Mouse (Mus musculus) neural tube, embryonic 12.5 days (tissue): ENCODE measurements at regions not wholly inside any gene's neighbourhood (a gene's known extent, or its start where the extent isn't known, plus 50 kb on each side); places are given as distances from the start of the nearest gene placed in this dataset.

Source experiments
- ATAC-seq: fragments of 200-750 bp; cut with Nextera tagmentation; 2 replicates; pipeline ENCODE4 v1.8.0; 2017; ENCODE audit warnings: low read depth, mild to moderate bottlenecking, moderate TSS enrichment, moderate library complexity; ENCODE audit not compliant: low FRiP score
- H3K27ac ChIP-seq: fragments of 300-500 bp; sonication (generic); 2 replicates; pipeline ENCODE4 v1.5.1; 2016
- H3K27me3 ChIP-seq: fragments of 300-500 bp; sonication (generic); replicated peaks from 2 replicates; pipeline ENCODE4 v1.6.1; 2016; ENCODE audit warnings: mild to moderate bottlenecking
- H3K36me3 ChIP-seq: fragments of 300-500 bp; sonication (generic); 2 replicates; pipeline ENCODE4 v1.6.1; 2016; ENCODE audit warnings: mild to moderate bottlenecking
- H3K4me1 ChIP-seq: fragments of 300-500 bp; sonication (generic); 2 replicates; pipeline ENCODE4 v1.6.1; 2016
- H3K4me2 ChIP-seq: fragments of 300-500 bp; sonication (generic); replicated peaks from 2 replicates; pipeline ENCODE4 v1.6.1; 2016; ENCODE audit warnings: mild to moderate bottlenecking
- H3K4me3 ChIP-seq: fragments of 300-500 bp; sonication (generic); 2 replicates; pipeline ENCODE4 v1.5.1; 2016
- H3K9ac ChIP-seq: fragments of 300-500 bp; sonication (generic); 2 replicates; pipeline ENCODE4 v1.6.1; 2016; ENCODE audit warnings: mild to moderate bottlenecking
- H3K9me3 ChIP-seq: fragments of 300-500 bp; sonication (generic); 2 replicates; pipeline ENCODE4 v1.6.1; 2016; ENCODE audit warnings: mild to moderate bottlenecking
- WGBS: fragments of 180-500 bp; shearing (Covaris S2); methylation state at CpG from one replicate; pipeline ENCODE4 v1.1.7; 2016; 5-methylcytosine and 5-hydroxymethylcytosine counted together

DNA sequence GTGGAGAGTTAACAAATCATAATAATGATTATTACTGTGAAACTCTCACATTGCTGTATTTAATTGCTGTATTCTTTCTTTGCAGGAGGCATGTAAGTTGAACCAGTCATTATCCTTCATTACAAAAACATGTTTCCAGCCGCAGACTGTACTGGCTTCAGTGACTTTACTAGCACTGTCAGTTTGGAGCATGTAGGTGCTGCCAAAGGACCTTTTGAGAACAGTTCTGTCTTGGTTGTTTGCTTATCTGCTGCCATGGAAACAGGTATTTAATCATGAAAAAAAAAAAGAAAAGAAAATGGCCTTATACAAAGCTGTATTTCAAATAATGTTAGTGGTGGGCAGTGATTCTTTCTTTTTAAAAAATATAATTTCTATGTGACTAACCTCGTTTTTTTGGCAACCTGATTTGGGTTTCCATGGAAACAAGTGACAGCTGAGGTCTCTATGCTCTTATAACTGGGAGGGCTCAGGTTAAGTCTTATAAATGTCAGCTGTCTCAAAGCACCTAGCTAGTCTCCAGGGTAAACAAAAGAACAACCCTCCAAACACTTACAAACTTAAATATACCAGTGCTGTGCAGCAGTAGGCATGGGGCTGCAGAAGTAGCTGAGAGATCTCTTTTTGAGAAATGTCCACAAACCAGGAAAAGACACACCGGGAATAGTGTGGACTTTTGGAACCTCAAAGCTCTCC is 121.2 kb upstream of the D16Ertd472e start:
- Histone ChIP-seq H3K4me2 (no peak overlapping the region), H3K27ac (no peak overlapping the region), H3K9ac (no peak overlapping the region), H3K4me1 (no peaks in the 10 kb centered on the region), H3K9me3 (no peaks in the 10 kb centered on the region), H3K4me3 (no peak overlapping the region), H3K27me3 (no peaks in the 10 kb centered on the region), H3K36me3 (no peaks in the 10 kb centered on the region)
- 64% methylated on average over 3 of the region's 3 CpGs for WGBS
- ATAC-seq = no peak

DNA sequence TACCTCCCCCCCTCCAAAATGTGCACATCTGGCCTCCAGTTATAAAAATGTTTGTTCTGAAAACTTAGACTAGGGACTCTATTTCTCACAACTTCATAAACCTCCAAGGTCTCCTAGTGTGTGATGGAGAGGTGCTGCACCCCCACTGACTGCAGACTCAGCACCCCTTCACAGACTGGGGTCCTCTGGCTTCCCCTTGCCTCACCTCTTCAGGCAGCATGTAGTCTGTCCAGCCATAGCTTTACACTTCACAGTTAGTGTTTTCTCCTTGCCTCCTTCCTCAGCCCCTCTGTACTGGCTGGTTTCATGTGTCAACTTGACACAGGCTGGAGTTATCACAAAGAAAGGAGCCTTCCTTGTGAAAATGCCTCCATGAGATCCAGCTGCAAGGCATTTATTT is 111.7 kb upstream of the D16Ertd472e start:
- H3K4me1 ChIP-seq = no peaks in the 10 kb centered on the region
- no peak overlapping the region for H3K27ac ChIP-seq
- H3K4me2 ChIP-seq = no peak overlapping the region
- H3K9ac ChIP-seq = no peak overlapping the region
- H3K9me3 ChIP-seq = no peaks in the 10 kb centered on the region
- no peaks in the 10 kb centered on the region for H3K27me3 ChIP-seq
- H3K4me3 ChIP-seq = no peak overlapping the region
- H3K36me3 ChIP-seq = no peaks in the 10 kb centered on the region
- no peak for ATAC-seq

DNA sequence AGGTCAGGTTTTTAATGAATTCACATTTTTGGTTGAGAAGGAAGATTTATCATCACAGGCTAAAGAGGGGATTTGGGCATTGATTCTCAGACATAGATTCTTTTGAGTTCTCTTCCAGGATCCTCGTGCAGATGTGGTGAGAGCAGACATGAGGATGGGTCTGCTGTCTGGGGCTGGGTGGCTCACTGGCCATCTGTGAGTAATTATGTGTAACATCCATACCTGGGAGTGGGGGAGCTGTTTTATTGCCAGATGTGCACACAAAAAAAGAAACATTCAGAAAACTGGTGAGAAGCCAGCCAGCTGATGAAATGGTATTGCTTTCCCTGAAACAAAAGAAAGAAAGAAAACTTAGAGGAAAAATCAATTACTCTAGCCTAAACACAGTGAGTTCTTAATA is 108.7 kb upstream of the D16Ertd472e start:
- no peak overlapping the region for H3K4me3 ChIP-seq
- H3K36me3 ChIP-seq = no peaks in the 10 kb centered on the region

DNA sequence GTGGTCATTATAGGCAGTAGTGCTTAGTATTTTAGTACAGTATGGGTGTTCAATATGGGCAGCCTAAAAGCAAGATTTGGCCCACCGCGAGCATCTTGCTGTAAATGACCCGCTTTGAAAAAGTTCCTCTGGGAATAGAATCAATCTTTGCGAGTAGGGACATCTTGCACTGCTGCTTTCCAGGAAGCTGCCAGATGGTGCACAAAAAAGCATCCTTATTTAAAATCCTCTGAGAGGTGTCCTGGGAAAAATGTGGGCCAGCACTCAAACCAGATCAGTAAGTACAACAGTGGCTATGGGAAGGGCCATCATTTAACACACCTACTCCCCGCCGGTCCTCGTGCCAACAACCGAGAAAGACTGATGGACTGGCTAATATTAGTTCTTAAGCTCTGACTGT is 107.5 kb upstream of the D16Ertd472e start:
- Histone ChIP-seq H3K4me1 (no peaks in the 10 kb centered on the region), H3K9ac (no peak overlapping the region), H3K27ac (no peak overlapping the region), H3K36me3 (no peaks in the 10 kb centered on the region), H3K4me2 (no peak overlapping the region), H3K4me3 (no peak overlapping the region), H3K9me3 (no peaks in the 10 kb centered on the region), H3K27me3 (no peaks in the 10 kb centered on the region)
- ATAC-seq = no peak
- WGBS = 73% methylated on average over 8 of the region's 8 CpGs

More for the DNA sequence above, 108.7 kb upstream of the D16Ertd472e start:
- Histone ChIP-seq H3K27ac (no peak overlapping the region), H3K4me2 (no peak overlapping the region), H3K9ac (no peak overlapping the region), H3K27me3 (no peaks in the 10 kb centered on the region), H3K9me3 (no peaks in the 10 kb centered on the region), H3K4me1 (no peaks in the 10 kb centered on the region)
- ATAC-seq = no peak
- 53% methylated on average over 1 of the region's 1 CpGs for WGBS

DNA sequence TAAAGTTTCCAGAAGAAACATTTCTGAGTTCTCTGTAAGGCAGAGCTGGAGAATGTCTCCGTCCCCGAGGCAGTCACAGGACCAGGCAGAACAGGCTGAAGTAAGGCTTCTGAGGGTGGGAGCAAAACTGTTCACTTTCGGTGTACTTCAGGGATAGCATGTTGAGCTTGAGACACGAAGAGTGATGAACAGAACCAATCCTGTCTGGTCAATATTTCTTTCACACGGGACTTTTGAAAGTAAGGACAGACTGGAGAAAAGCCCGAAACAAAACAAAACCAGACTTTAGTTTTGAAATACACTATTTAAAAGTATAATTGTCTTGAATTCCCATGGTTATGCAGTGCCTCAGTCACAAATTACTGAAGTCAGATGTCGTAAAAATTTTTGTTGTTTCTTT is 84.6 kb upstream of the D16Ertd472e start:
- Histone ChIP-seq H3K9me3 (no peaks in the 10 kb centered on the region), H3K4me2 (no peak overlapping the region), H3K9ac (no peak overlapping the region), H3K36me3 (no peaks in the 10 kb centered on the region), H3K27me3 (no peaks in the 10 kb centered on the region), H3K4me3 (no peak overlapping the region), H3K27ac (no peak overlapping the region), H3K4me1 (no peaks in the 10 kb centered on the region)
- 86% methylated on average over 7 of the region's 7 CpGs for WGBS
- no peak for ATAC-seq

DNA sequence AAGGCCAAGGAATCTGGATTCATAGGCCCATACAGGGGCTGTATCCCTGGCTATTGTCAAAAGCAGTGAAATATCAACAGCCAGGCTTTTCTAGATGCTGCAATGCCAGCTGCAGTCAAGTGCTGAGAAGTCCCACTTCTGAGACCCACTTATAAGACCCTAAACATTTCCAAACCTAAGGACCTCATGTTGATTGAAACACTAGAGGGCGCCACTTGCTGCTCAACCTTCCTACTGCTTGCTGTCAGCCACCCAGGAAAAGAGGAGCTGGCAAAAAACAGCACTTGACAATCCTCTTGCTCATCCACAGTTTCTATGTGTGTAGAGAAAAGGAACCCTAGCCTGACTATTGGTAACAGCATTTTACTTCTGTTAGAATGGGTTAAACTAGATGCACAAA is 68.2 kb upstream of the D16Ertd472e start:
- no peak; the same call in 1 of the 2 replicates for ATAC-seq
- no peak overlapping the region for H3K4me2 ChIP-seq
- no peak overlapping the region for H3K27ac ChIP-seq
- H3K4me3 ChIP-seq = no peak overlapping the region
- H3K36me3 ChIP-seq = no peaks in the 10 kb centered on the region
- no peaks in the 10 kb centered on the region for H3K4me1 ChIP-seq
- H3K9me3 ChIP-seq = no peaks in the 10 kb centered on the region
- H3K9ac ChIP-seq = no peak overlapping the region
- 9% methylated on average over 1 of the region's 1 CpGs for WGBS
- no peaks in the 10 kb centered on the region for H3K27me3 ChIP-seq

DNA sequence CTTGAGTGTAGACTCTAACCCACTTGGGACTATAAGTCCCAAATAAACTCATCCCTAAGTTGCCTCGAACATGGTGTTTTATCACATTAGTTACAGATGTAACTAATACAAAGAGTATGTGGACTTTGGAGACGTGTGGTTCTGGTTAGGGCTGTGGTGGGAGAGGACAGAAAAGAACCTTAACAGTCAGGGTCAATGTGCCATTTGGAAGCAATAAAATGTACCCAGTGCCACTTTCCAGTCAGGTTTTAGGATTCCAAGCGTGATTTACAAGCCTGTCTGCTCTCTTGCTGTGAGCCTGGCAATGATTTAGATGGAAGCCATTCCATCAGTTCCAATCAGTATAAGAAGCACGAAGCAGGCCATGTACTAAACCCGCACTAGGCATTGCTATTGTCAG is 65.2 kb upstream of the D16Ertd472e start:
- no peak for ATAC-seq
- Histone ChIP-seq H3K4me2 (no peak overlapping the region), H3K9me3 (no peaks in the 10 kb centered on the region), H3K4me1 (no peaks in the 10 kb centered on the region), H3K27ac (no peak overlapping the region), H3K9ac (no peak overlapping the region), H3K27me3 (no peaks in the 10 kb centered on the region), H3K36me3 (no peaks in the 10 kb centered on the region), H3K4me3 (no peak overlapping the region)
- WGBS = 62% methylated on average over 5 of the region's 5 CpGs

DNA sequence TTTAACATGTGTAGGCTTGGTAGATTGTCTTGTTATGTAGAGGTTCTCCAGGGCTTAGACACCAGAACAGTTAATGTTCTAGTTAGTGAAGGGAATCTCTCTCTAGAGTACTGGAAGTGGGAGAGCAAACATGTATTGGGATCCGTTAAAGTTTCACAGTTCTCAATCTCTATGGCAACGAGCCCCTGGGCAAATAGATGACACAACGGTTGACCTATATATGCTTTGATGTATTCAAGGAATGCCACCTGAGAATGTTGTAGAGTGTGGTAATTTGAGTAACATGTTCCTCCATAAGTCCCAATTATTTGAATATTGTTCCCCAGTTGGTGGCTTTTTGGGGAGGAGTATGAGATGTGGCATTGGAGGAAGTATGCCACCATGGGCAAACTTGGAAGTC is 64.7 kb upstream of the D16Ertd472e start:
- 83% methylated on average over 3 of the region's 3 CpGs for WGBS
- H3K4me1 ChIP-seq = no peaks in the 10 kb centered on the region
- H3K9me3 ChIP-seq = no peaks in the 10 kb centered on the region
- no peak overlapping the region for H3K9ac ChIP-seq
- H3K4me2 ChIP-seq = no peak overlapping the region
- no peak overlapping the region for H3K27ac ChIP-seq
- no peak for ATAC-seq
- no peaks in the 10 kb centered on the region for H3K36me3 ChIP-seq
- H3K4me3 ChIP-seq = no peak overlapping the region
- no peaks in the 10 kb centered on the region for H3K27me3 ChIP-seq

DNA sequence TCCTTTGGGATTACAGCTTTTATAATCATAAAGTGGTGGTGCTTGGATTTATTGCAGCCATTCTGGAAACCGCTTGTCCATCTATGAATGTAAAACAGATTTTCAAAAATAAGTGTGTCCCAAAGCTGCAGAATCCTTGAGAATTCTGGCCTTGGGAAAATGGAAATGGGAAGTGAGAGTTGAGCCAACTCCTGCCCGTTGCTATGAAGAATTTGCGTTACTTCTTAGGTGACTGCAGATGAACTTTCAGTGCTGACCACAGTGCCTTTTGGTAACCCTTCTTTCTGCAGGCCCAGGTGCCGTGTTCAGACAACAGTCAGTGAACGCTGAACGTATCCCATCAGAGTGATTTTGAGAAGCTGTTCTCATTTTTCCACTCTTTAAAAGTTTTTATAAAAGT is 60.9 kb upstream of the D16Ertd472e start:
- H3K9ac ChIP-seq = no peak overlapping the region
- H3K4me3 ChIP-seq = no peak overlapping the region
- H3K4me1 ChIP-seq = no peaks in the 10 kb centered on the region
- WGBS = 89% methylated on average over 6 of the region's 6 CpGs
- no peak overlapping the region for H3K4me2 ChIP-seq
- ATAC-seq = no peak
- no peak overlapping the region for H3K27ac ChIP-seq
- no peaks in the 10 kb centered on the region for H3K36me3 ChIP-seq
- H3K9me3 ChIP-seq = no peaks in the 10 kb centered on the region
- no peaks in the 10 kb centered on the region for H3K27me3 ChIP-seq

DNA sequence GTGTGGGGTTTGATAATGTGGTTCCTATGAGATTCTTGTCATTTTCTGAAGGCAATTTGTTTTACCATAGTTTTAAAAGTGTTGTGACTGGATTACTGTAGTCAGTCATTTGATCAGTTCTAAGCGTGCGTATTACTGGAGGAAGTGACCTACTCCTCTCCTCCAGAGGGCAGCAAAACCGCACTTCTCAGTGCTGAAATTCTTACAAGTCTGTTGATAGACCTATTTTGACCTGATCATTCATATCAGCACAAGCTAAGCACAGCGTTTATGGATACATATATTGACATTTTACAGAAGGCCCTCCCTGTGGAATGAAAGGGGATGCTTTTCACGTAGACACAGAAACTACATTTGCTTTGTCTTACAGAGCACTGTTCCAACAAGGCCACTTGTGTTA is 60.5 kb upstream of the D16Ertd472e start:
- no peak for ATAC-seq
- 51% methylated on average over 5 of the region's 5 CpGs for WGBS

DNA sequence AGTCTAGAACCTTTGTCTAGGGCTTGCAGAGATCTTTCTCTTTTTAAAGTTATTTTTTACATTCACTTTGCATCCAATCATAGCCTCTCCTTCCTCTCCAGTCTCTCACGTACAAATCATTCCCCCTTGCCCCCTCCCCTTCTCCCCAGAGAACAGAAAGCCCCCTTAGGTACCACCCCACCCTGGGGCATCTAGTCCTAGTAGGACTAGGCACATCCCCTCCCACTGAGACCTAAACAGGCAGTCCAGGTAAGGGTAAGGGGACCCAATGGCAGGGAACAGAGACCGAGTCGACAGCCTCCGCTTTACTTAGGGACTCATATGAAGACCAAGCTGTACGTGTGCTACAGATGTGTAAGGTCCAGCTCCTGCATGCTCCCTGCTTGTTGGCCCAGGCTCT is 59.3 kb upstream of the D16Ertd472e start:
- Histone ChIP-seq H3K9me3 (no peaks in the 10 kb centered on the region), H3K4me2 (no peak overlapping the region), H3K27ac (no peak overlapping the region), H3K36me3 (no peaks in the 10 kb centered on the region), H3K9ac (no peak overlapping the region), H3K27me3 (no peaks in the 10 kb centered on the region), H3K4me3 (no peak overlapping the region), H3K4me1 (no peaks in the 10 kb centered on the region)
- 85% methylated on average over 5 of the region's 5 CpGs for WGBS
- peak; percentile 57 for ATAC-seq

More for the DNA sequence above, 60.5 kb upstream of the D16Ertd472e start:
- no peaks in the 10 kb centered on the region for H3K27me3 ChIP-seq
- H3K4me1 ChIP-seq = no peaks in the 10 kb centered on the region
- H3K4me3 ChIP-seq = no peak overlapping the region
- H3K4me2 ChIP-seq = no peak overlapping the region
- no peak overlapping the region for H3K27ac ChIP-seq
- H3K9me3 ChIP-seq = no peaks in the 10 kb centered on the region
- H3K9ac ChIP-seq = no peak overlapping the region
- no peaks in the 10 kb centered on the region for H3K36me3 ChIP-seq

DNA sequence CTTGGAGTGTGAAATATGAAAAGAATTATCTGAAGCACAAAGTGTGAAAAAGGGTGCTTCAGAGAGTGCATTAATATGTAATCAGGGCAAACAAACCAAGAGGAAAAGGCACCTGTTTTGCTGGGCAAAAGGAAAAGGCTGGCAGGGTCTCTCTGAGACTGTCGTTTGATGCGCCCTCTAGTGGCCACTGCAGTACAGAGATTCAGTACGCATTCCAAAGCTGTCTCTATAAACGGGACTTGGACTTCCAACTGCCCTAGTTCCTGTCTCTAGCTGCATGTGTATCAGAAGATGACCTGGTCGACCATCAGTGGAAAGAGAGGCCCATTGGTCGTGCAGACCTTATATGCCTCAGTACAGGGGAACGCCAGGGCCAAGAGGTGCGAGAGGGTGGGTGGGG is 58.7 kb upstream of the D16Ertd472e start:
- no peaks in the 10 kb centered on the region for H3K9me3 ChIP-seq

DNA sequence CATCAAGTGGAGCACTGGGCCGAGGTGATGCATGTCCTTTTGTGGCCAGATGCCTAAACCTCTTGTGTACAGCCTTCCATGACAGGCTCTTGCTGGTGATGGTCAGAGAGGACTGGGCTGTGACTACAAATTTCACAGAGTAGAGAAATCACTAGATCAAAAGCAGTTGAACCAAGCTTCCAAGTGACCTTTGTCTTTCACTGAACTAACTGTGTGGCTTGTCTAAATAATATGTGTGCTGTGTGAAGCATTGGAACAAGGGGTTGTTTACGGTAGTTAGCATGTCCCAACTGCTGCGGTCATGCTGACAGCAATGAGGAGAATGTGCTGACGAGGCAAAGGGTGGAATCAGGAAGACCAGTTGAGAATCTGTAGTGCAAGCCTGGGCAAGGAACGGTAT is 55.3 kb upstream of the D16Ertd472e start:
- WGBS = 85% methylated on average over 5 of the region's 5 CpGs

More for the DNA sequence above, 58.7 kb upstream of the D16Ertd472e start:
- H3K9ac ChIP-seq = no peak overlapping the region
- H3K36me3 ChIP-seq = no peaks in the 10 kb centered on the region
- peak; percentile 79 for ATAC-seq
- no peak overlapping the region for H3K4me2 ChIP-seq
- no peak overlapping the region for H3K4me3 ChIP-seq
- H3K27ac ChIP-seq = no peak overlapping the region
- no peaks in the 10 kb centered on the region for H3K4me1 ChIP-seq
- no peaks in the 10 kb centered on the region for H3K27me3 ChIP-seq
- WGBS = 23% methylated on average over 8 of the region's 8 CpGs

More for the DNA sequence above, 55.3 kb upstream of the D16Ertd472e start:
- Histone ChIP-seq H3K4me1 (no peaks in the 10 kb centered on the region), H3K4me3 (no peak overlapping the region), H3K4me2 (no peak overlapping the region), H3K36me3 (no peaks in the 10 kb centered on the region), H3K9ac (no peak overlapping the region), H3K27ac (no peak overlapping the region), H3K27me3 (no peaks in the 10 kb centered on the region), H3K9me3 (no peaks in the 10 kb centered on the region)
- ATAC-seq = no peak
